Mouse (Mus musculus): Measurements from ENCODE around the gene Slc11a1.
"Not testable (repeated sequence)": the region's sequence is repeated elsewhere in the genome, so short reads cannot be mapped to it uniquely, and the experiment has no call there.

Slc11a1 gene

DNA sequence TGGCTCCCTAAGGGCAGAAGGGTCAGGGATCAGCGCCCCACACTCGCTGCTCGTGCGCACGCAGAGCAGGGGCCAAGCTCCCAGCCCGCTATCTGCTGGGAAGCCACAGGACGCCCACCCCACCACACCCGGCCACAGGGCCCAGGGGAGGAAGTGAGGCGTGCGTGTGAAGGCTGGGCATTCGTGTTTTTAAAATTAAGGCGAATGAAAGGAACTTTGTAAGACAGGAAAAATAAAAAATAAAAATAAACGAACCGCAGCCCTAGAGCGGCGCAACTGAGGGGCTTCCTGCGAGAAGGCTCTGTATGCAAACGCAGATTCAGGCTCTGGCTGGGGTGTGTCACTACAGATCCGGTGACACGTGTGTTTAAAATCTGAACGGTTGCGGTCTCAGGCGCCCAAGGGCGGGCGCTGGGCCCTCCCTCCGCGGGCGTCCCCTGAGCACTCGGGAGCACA is 14.9 kb downstream of the Slc11a1 start:
- no peak for DNase-seq

DNA sequence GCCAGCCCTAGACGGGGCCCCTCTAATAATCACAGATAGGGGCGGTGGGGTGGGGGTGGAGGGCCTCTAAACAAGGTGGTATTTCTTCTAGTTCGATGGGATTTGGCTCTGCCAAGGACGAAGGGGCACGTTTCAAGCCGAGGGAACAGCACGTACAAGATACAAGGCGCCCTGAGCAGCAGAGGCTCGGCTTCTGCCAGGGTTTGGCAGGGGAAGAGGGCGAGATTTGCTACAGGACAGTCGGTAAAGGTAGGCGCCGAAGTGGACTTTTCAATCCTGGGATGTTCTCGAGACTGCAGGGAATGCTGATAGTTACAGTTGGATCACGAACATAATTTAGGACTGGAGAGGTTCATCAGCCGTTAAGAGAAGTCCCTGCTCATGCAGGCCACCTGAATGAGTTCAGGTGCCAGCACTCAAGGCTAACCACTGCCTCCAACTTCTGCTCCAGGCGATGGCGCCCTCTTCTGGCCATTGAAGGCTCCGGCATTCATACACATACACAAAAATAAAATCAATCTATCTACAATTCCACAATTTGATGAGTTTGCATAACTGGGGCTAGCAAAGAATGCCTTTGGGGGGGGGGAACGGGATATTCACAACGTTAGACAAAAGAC is 15.4 kb downstream of the Slc11a1 start:
- DNase-seq, result peak; percentile 71 to 77

DNA sequence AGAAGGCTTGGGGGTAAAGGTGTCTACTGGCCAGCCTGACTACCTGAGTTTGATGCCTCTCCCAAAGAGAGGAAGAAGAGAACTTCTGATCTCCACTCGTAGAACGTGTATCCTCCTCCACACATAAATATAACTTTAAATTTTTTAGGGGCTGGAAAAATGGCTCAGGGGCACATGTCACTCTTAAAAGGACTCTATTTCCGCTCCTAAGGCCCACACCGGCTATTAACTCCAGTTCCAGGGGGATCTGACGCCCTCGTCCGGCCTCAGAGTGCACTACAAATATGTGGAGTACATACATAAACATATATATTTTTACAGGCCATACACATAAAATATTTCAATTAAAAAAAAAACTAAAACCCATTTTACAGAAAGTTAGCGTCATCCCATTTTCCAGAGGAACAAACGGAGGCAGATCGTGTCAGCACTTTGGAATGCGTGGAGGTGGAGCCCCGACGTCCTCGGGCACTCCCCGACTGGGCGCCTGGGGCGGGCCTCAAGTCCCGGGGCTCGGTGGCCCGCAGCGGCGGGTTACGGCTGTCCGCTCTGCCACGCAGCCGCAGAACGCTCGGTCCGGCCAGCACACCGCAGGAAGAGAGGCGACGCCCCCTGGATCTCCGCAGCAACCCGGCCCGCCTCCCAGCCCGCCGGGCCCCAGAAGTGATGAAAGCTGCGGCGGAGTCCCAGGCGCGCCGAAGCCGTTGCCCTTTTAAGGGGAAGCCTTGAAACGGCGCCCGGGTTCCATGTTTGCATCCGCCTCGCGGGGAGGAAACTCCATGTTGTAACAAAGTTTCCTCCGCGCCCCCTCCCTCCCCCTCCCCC is 16.1 kb downstream of the Slc11a1 start, which contains the start of gene Ctdsp1:
TSS of gene Ctdsp1 (plus strand) at position 586 of the 825 bp plus-strand sequence.
- peak; percentile 98 for DNase-seq

DNA sequence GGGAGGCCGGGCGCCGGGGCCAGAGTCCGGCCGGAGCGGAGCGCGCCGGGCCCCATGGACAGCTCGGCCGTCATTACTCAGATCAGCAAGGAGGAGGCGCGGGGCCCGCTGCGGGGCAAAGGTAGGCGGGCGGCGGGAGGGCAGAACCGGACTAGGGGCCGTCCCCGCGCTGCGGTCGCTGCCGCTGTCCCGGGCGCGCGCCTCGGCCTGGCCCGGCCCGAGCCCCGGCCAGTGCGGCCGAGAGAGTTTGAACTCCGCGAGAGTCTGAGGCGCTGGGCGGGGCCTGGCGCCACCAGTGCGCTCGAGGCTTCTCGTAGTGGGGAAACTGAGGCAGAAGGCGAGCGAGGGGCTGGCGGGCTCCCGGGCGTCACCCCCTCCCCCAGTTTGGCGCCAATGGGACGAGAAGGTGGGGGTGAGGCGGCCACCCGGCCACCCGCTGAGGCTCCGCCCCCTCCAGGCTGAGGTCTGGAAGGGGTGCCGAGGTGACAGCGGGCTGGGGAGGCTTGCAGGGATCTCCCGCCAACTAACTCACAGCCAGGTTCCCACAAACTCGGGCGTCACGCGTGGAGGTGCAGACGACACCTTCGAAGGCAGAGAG is 16.9 kb downstream of the Slc11a1 start:
- DNase-seq, result peak; percentile 72 to 78

DNA sequence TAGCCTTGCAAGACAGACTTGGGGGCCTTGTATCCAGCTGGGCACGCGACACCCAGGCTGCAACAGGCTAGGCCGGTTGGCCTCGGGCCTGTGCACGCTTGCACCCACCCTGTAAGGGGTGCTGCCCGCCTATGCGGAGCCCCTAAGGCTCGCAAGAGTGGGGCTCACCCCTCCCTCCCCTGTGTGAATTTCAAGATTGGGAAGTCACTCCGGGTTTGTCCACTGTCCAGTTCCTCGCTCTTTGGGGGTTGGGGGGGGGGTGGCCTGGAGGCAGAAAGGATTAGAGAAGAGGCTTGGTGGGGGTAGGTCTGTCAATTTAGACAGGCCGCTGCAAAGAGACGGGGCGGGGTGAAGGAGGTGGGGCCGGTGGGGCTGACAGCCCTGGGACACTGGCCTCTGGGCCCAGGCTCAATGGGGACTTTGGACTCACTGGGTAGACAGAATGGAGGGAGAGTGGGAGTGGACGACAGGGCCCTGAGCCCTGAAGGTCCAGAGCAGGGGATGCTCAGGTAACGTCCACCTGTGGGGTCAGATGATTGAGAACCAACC is 17.5 kb downstream of the Slc11a1 start:
- DNase-seq, result peak in 1 of 2 experiments; percentile 32

DNA sequence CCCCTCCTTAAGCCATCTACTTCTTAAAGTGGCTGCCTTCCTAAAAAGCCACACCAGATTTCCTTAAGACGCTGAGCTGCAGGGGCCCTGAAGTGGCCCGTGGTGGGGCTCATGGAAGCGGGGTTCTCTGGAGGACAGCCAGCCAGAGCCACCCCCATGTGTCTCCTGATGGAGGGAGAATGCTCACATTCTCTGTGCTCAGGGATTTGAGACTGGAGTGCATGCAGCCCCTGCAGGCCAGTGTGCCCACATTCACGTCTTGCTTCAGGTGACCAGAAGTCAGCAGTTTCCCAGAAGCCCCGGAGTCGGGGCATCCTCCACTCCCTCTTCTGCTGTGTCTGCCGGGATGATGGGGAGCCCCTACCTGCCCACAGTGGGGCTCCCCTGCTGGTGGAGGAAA is 18.0 kb downstream of the Slc11a1 start:
- no peak for DNase-seq

DNA sequence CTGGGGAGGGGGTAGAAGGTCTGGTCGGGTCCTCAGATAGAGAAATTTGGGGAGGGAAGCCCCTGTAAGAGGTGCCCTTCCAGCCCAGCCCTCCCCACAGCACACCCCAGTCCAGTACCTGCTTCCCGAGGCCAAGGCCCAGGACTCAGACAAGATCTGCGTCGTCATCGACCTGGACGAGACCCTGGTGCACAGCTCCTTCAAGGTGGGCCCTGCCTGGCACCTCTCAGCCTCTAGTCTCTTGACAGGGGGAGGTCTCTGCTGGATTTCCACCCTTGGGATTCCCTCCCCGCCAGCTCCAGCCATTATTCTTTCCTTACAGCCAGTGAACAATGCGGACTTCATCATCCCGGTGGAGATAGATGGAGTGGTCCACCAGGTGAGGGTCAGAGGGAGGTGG is 18.7 kb downstream of the Slc11a1 start:
- DNase-seq, result no peak

DNA sequence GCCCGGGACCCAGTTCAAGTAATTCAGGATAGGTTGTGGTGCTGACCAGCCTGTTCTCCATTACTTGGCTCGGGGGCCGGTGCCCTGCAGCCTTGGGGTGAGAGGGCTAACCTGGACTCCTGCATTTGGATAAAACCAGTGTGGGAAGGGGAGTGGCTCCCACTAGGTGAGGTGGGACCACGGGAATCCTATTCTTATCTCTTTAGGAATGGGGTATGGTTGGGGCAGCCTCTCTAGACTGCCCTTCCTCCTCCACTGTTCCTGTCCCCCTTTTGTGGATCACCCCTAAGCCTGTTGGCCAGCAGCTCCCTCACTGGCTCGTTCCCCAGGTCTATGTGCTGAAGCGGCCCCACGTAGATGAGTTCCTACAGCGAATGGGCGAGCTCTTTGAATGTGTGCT is 19.3 kb downstream of the Slc11a1 start:
- DNase-seq, result no peak

DNA sequence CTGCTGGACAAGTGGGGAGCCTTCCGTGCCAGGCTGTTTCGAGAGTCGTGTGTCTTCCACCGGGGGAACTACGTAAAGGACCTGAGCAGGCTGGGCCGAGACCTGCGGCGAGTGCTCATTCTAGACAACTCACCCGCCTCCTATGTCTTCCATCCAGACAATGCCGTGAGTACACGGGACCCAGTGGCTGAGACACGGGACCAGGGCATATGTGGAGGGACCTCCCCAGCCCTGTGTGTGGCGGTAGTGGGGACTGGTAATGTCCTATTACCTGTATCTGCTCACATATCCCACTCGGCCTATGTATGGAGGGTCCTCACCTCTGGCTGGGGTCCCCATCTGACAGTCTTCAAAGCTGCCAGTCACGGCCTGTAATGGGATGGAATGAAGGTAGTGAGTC is 19.9 kb downstream of the Slc11a1 start:
- no peak for DNase-seq

DNA sequence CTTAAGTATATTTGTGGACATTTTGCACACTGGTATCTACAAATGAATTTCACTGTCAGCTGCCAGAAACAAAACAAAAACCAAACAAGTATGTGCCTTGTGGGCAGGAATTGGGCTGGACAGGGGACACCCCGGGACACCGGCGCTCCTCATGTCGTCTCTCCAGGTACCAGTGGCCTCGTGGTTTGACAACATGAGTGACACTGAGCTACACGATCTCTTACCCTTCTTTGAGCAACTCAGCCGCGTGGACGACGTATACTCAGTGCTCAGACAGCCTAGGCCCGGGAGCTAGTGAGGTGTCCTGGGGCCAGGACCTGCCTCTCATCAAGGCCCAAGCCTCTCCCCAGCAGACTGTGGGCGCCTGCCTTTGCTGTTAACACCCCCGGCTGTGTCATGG is 20.3 kb downstream of the Slc11a1 start:
- no peak for DNase-seq

DNA sequence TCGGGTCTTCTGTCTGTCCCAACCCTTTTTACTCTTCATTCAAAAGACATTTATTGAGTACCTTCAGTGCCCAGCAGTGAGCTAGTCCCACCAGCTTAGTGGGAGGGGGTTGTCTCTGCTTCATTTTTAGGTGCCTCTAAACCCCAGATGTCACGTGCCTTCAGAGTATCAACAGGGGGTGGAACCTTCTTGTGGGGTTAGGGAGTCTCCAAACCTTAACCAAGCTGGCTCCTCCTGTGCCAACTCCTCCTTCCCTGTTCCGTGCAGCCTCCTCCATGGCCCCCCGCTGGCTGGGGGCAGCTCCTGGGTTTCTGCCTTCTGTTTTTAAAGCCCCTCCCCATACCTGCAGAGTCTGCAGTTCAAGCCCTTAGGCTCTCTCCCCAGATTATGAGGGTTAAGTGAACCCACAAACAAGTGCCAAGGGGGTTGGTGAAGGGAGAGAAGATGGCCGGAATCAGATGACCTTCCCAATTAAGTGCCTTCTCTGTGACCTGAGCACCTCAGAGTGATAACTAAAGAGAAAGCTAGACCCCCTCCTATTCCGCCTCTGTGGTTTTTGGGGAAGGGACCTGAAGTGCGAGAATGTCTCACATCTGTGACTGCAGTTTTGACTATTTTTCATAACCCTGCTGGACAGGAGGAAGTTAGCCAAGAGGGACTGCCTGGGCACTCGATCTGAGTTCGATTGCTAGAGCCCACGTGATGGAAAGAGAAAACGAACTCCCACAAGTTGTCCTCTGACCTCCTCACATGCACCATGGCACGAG is 21.6 kb downstream of the Slc11a1 start:
- not testable (repeated sequence) for DNase-seq

DNA sequence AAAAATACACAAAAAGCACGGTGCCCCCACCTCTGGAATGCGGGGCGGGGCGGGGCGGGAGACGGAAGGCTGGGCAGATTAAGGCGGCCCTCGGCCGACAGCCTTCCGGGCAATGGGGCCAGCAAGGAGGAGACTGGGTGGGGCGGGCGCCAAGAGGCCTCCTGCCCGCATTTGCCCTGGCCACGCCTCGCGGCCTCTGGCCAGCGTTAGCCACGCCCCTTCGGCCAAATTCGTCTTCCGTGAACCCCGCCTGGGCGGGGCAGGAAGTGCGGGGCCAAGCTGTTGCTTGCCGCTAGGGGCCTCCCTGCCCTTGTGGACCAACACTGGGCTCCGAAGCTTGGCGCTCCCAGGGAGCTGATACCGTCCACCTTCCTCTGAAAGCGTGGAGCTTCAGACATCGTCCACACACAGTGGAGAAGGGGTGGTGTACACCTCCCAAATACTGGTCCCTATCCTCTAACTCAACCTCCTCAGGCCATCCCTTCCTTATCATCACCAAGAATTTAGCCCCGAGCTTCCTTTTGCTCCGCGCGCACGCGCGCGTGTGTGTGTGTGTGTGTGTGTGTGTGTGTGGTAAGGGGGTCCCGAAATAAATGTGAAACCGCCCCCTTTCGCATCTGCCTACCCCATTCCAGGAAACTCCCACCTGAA is 22.4 kb downstream of the Slc11a1 start:
- DNase-seq, result peak; percentile 94 to 97

DNA sequence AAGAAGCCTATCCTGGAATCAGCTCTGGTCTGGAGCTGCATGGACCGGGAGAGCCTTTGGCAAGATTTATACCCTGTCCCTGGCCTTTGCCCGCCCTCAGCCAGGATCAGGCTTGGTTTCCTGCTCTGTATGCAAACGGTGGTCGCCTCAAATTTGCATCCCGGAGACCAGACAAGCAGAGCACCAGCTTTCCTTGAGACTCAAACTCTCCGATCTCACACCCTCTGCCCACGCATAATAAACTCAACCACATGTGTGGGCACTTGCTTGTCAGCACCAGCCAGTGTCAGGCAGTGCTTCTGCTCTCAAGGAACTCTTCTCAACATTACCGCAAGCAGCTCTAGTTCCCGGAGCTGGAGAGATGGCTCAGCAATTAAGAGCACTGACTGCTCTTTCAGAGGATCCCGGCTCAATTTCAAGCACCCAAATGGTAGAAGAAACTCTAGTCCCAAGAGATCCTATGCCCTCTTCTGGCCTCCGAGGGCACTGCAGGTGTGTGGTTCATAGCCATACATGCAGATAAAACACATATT is 23.0 kb downstream of the Slc11a1 start:
- DNase-seq, result peak; percentile 79 to 83

DNA sequence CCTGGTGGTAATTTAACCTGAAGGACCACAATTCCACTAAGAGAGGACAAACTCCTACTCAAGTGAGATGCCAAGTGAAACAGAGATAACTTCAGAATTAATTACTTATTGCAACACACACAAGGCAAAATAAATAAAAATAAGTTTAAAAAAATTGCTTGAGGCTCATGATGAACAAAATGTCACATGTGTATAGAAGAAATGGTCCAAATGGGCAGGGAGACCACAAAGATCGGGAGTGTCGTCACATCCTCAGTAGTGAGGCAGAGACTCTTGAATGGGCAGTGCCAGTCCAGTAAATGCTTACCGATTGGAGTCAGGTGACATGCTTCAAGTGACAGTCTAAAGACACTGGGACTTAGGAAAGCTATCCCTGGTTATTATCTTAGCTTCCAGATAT is 25.5 kb downstream of the Slc11a1 start:
- no peak for DNase-seq

DNA sequence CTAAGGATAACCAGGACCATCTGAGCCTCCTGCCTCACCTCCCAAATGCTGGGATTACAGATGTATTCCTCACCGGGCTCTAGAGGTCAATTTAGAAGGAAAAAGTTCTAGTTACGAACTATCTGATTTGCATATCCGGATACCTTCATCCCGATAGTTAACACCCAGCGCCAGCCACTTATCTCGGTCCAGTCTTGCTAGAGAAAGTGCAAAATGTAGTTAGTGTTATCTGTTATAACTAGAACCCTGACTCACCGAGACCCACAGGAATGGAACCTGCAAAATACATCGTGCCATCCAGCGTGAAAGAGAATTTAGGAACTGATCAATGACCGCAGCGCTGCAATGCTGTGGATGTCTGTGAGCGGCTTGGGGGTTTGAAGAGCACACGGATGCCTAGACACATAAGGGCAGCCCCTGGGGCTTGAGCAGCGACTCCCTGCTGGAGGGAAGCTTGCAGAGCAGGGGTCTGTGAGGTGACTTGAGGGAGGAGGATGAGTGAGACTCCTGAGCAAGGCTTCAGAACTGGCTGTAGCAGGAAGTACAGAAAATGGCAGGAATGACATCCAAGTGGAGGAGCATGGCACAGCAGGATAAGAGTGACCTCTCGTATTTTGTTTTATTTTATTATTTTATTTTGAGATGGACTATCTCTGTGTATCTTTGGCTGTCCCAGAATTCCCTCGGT is 26.2 kb downstream of the Slc11a1 start:
- DNase-seq, result no peak

DNA sequence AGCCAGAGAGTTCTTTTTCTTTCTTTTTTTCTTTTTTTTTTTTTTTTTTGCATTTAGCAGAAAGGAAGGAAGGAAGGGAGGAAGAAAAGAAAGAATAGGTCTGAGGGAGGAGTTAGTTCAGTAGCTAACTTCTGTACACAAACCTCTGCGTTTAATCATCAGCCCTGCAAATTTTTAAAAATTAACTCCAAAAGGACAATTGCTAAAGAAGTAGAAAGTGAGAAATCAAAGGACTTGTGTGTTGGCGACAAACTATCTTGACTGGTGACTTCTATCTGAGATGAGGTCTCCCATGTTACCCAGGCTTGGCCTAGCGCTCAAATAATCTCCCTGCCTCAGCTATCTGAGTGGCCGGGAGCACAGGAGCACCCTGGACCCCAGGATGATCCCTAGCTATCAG is 29.2 kb downstream of the Slc11a1 start:
- DNase-seq, result no peak

DNA sequence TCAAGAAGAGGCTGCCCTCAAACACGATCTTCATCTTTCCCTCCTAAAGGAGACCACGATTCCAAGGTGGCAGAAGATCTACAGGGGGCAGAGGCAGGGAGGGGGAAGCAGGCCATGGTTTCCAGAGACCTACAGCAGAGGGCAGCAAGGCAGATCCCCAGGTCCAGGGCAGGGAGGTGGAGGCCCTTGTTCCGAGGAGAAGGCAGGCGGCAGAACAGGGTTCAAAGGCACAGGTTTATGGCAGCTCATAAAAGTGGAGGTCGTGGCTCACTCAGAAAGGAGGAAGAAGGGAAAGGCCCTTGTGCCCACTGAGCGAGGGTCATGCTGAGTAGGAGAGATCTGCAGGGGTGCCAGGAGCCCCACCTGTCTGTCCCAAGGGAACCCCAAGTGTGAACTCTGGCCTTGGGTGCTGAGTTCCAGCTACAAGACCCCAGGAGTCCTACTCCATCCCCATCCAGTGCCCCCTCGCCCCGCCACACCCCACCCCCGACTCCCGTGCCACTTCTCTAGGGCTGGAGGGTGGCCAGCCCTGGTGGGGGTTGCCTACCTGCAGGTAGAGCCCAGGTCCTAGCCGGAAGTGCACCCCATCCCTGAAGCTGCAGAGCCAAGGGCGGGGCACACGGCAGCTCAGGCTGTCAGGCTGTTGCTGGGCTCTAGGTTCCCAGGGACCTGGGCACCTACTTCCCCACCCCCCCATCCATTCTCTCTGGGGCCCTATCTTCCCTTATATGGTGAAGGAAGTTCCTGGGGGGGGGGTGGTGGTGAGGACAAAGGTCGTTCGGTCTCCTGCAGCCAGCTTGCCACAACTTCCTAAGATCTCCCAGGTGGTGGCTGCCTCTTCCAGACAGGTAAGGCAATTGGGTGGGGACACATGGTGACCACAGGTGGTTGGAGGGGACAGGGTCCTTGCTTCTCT is 33.9 kb downstream of the Slc11a1 start, which contains the start of gene Vil1:
TSS of gene Vil1 (plus strand) at position 788 of the 916 bp plus-strand sequence.
- DNase-seq, result no peak

DNA sequence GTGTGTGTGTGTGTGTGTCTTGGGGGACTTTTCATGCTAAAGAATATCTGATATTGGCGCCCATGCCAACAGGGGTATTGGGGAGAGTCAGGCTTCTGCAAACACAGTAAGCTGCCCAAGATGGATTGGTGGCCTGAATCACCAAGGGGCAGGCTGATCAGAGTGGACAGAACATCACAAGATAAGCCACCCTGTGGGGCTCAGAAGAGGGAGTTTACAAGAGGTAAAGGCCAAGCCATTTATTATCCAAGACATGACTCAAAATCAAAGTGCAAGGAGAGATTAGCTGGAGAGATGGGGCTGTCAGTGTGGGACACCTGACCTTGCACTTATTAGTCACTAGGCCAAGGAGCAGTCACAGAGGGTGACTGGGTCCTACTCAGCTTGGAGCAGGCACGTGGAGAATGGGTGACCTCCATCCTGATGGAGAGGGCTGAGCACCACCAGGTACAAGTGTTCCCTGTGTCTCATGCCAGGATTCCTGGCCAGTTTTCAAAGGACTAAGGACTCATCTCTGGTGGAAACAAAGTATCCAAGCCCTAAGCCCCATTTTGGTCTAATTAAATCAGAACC is 36.8 kb downstream of the Slc11a1 start:
- DNase-seq, result no peak

DNA sequence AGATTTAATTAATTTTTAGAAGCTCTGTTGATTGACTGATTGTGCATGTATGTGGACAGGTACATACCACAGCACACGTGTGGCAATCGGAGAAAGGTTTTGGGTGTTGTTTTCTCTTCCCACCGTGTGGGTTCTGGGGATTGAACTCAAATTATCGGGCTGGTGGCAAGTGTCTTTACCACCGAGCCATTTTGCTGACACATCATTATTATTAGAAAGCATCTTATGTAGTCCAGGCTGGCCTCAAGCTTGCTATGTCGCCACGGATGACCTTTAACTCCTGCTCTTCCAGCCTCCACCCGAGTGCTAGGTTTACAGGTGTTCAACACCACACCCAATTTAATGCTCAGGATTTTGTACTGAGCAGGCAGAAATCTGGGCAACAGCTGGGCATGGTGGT is 37.7 kb downstream of the Slc11a1 start:
- DNase-seq, result no peak

DNA sequence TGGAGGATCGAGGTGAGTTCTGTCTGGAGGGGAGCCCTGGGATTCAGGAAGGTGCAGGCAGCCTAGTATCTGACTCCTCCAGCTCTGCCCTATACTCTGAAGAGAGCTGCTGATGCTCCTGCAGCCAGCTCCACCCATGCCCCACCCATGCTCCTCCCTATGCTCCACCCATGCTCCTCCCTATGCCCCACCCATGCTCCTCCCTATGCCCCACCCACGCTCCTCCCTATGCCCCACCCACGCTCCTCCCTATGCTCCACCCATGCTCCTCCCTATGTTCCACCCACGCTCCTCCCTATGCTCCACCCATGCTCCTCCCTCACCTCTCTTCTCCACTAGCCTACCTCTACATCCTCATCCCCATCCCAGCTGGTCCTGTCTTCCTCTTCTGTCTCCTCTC is 40.1 kb downstream of the Slc11a1 start:
- peak in 1 of 2 experiments; percentile 46 for DNase-seq
